Mouse (Mus musculus): ENCODE measurements around the gene Cacng2. TPM values are rescaled to one million over a fixed set of nuclear protein-coding genes. Genes with fewer than 3 reads are reported as not detected.

The Cacng2 gene
- polyA plus RNA-seq, 1 experiment from 2014 or later: 0.04 TPM

DNA sequence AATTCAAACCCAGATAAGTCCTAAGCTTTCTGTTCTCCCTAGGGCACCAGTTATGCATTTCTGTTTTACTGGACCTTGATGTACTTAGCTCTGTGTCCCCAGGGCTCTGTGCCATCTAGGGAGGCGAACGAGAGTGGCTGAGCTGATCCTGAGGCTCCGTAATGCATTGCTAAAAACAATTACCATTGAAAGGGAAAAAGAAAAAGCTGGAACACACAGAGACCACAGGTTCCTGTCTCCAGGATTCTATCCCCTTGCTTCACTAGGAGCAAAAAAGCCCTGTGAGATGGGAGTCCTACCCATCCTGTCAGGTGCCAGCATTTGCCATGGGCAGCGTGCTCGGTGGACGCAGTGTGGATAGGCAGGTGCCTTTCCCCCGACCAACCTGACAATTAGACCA, 38.4 kb downstream of the Cacng2 start:
- 90% methylated on average over 7 of the region's 7 CpGs for WGBS
- H3K4me1 ChIP-seq: no peaks in the 10 kb centered on the region
- no peaks in the 10 kb centered on the region for H3K36me3 ChIP-seq
- ATAC-seq (ENCODE audit: insufficient number of reproducible peaks, low FRiP score, low TSS enrichment, low read depth): no peak
- H3K27ac ChIP-seq: no peak overlapping the region
- H3K9ac ChIP-seq: no peak overlapping the region
- no peak overlapping the region for H3K4me2 ChIP-seq
- no peak overlapping the region for H3K4me3 ChIP-seq
- H3K9me3 ChIP-seq: no peaks in the 10 kb centered on the region
- H3K27me3 ChIP-seq: no peaks in the 10 kb centered on the region

DNA sequence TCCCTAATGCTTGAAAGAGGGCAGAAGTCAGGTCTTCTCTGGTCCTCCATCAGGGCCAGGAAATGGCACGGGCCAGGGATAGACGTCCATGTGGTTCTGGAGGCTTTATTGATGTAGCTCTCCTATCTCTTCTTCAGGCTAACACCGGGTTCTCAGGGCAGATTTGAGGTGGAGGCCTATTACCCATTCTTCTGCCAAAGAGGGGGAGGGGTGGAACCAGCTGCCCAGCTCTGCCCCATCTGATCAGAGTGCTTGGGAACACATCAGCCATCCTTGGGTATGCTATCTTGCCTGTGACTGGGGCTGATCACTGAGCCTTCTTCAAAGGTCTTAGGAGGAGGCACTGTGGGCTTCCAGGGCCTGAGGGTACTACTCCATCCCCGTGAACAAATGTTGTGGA, 39.5 kb downstream of the Cacng2 start:
- no peak overlapping the region for H3K27ac ChIP-seq
- H3K27me3 ChIP-seq: no peaks in the 10 kb centered on the region
- no peaks in the 10 kb centered on the region for H3K36me3 ChIP-seq
- no peak for ATAC-seq (ENCODE audit: insufficient number of reproducible peaks, low FRiP score, low TSS enrichment, low read depth)
- H3K9ac ChIP-seq: no peak overlapping the region
- H3K4me1 ChIP-seq: no peaks in the 10 kb centered on the region
- H3K4me3 ChIP-seq: no peak overlapping the region
- no peak overlapping the region for H3K4me2 ChIP-seq
- WGBS: 72% methylated on average over 4 of the region's 4 CpGs
- no peaks in the 10 kb centered on the region for H3K9me3 ChIP-seq

DNA sequence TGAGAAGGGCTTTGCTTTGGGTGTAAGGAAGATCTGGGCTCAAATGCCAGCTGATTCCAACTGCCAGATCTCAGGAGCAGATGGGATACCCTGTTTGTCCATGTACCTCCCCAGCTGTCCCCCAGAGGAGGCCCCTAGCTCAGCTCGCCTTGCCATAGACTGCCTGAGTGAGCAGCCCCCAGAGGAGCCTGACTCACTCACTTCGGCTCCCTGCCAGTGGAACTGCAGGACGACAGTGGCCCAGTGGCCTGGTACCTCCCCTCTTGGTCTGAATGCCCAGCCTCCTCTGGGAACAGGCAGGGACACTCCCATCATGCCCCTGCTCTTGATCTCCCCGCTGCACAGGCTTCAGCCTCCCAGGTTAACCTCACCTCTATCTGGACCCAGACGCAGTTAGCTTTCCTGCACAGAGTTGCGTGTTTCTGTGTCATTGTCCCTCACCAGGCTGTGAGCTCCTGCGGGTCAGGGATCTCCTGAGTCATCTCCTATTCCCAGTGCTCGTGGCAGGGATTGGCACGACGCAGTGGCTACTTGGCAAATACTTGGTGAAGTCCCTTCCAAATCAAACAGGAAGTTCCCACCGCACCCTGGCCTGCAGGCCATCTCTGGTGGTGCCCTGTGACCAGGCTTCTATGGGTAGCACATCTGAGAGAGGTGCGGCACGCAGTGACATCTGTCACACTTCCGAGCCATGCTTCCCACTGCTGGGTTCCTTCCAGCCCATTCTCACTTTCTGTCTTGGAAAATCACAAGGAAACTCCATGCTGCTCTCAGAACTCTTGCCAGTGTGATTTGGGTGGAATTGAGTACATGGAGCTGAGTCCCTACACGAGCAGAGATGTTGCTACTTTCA, 40.8 kb downstream of the Cacng2 start:
- no peak overlapping the region for H3K27ac ChIP-seq

DNA sequence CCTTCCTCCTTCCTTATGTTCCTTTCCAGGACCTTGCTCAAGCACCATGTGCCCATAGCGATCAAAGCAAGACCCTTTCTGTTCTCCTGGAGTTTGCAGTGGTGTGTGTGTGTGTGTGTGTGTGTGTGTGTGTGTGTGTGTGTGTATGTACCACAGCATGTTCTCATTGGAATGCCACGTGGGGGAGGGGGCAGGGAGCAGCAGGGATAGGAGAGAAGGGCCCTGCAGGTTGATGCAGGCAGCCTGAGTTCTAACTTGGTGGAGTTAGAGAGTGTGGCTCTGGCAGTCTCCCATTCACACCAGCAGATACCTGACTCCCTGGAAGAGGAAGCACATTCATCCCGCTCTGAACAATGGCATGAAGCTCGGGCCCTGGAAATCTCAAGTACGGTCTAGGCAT, 41.6 kb downstream of the Cacng2 start:
- no peak overlapping the region for H3K27ac ChIP-seq
- no peak overlapping the region for H3K9ac ChIP-seq
- WGBS: 79% methylated on average over 4 of the region's 5 CpGs

More for the DNA sequence above, 40.8 kb downstream of the Cacng2 start:
- no peaks in the 10 kb centered on the region for H3K36me3 ChIP-seq
- H3K4me1 ChIP-seq: no peaks in the 10 kb centered on the region
- H3K9ac ChIP-seq: no peak overlapping the region
- WGBS: 66% methylated on average over 15 of the region's 15 CpGs
- H3K27me3 ChIP-seq: no peaks in the 10 kb centered on the region
- H3K4me3 ChIP-seq: no peak overlapping the region
- ATAC-seq (ENCODE audit: insufficient number of reproducible peaks, low FRiP score, low TSS enrichment, low read depth): no peak
- no peaks in the 10 kb centered on the region for H3K9me3 ChIP-seq
- H3K4me2 ChIP-seq: no peak overlapping the region

DNA sequence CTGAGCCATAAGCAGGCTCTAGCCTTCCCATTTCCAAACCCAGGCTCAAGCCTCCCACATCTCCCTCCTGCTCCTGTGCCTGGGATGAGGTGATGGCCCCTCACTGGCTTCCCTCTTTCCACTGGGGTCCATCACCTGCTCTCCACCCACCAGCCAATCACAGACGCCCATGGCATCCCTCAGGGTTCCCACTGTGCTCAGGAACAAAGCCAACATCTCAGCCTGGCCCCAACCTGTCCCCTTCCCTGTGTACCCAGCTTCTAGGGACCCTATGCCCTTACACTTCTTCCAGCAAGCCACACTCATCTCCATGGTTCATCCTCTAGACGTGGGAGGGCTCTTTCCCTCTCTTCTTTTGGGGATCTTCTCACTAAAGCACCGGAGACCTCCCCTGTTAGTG, 43.9 kb downstream of the Cacng2 start:
- Histone ChIP-seq H3K27me3 (no peaks in the 10 kb centered on the region), H3K9me3 (no peaks in the 10 kb centered on the region), H3K36me3 (no peaks in the 10 kb centered on the region), H3K4me1 (no peaks in the 10 kb centered on the region), H3K4me2 (no peak overlapping the region), H3K9ac (no peak overlapping the region), H3K27ac (no peak overlapping the region), H3K4me3 (no peak overlapping the region)
- 32% methylated on average over 3 of the region's 3 CpGs for WGBS
- no peak for ATAC-seq (ENCODE audit: insufficient number of reproducible peaks, low FRiP score, low TSS enrichment, low read depth)

More for the DNA sequence above, 41.6 kb downstream of the Cacng2 start:
- Histone ChIP-seq H3K9me3 (no peaks in the 10 kb centered on the region), H3K4me3 (no peak overlapping the region), H3K27me3 (no peaks in the 10 kb centered on the region), H3K4me2 (no peak overlapping the region), H3K36me3 (no peaks in the 10 kb centered on the region), H3K4me1 (no peaks in the 10 kb centered on the region)
- no peak for ATAC-seq (ENCODE audit: insufficient number of reproducible peaks, low FRiP score, low TSS enrichment, low read depth)

DNA sequence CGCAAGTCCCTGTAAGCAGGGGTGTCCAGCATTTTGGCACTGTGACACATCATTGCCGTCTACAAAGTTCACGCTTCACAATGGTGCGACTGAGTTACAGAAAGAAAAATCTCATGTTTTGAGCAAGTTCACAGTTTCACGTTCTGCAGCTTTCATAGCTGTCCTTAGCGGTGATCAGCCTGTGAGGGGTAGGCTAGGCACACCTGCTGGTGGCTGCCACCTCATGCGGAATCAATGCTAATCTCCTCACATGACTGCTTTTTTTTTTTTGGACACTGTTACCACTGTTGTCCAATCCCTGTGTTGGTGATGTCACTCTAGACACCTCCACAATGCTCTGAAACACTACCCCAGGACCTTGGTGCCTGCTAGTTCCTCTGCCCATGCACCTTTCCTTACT, 46.7 kb downstream of the Cacng2 start:
- H3K27me3 ChIP-seq: no peaks in the 10 kb centered on the region
- no peak overlapping the region for H3K4me2 ChIP-seq
- H3K9ac ChIP-seq: no peak overlapping the region
- no peaks in the 10 kb centered on the region for H3K4me1 ChIP-seq
- H3K9me3 ChIP-seq: no peaks in the 10 kb centered on the region
- WGBS: 88% methylated on average over 7 of the region's 7 CpGs
- H3K27ac ChIP-seq: no peak overlapping the region
- no peak for ATAC-seq (ENCODE audit: insufficient number of reproducible peaks, low FRiP score, low TSS enrichment, low read depth)
- H3K4me3 ChIP-seq: no peak overlapping the region
- no peaks in the 10 kb centered on the region for H3K36me3 ChIP-seq

DNA sequence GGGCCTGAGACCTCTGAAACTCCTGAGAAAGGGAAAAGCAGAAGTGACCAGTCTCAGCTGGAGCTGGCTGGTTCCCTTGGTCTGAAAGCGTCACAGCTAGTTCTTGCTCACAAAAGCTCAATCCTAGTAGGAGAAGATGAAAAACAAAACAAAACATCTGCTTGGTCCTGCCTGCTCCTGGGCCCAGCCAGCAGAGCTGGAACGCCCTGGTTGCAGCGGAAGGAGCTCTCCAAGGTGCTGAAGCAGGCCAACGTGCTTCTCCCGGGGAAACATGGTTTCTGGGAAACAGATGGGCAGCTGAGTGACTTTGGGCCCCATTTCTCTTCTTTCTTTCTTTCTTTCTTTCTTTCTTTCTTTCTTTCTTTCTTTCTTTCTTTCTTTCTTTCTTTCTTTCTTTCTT, 53.4 kb downstream of the Cacng2 start:
- Histone ChIP-seq H3K9me3 (no peaks in the 10 kb centered on the region), H3K4me1 (no peaks in the 10 kb centered on the region), H3K27me3 (no peaks in the 10 kb centered on the region), H3K4me2 (no peak overlapping the region), H3K27ac (no peak overlapping the region), H3K9ac (no peak overlapping the region), H3K36me3 (no peaks in the 10 kb centered on the region), H3K4me3 (no peak overlapping the region)
- ATAC-seq (ENCODE audit: insufficient number of reproducible peaks, low FRiP score, low TSS enrichment, low read depth): no peak
- under 1% methylated on average over 5 of the region's 5 CpGs for WGBS

DNA sequence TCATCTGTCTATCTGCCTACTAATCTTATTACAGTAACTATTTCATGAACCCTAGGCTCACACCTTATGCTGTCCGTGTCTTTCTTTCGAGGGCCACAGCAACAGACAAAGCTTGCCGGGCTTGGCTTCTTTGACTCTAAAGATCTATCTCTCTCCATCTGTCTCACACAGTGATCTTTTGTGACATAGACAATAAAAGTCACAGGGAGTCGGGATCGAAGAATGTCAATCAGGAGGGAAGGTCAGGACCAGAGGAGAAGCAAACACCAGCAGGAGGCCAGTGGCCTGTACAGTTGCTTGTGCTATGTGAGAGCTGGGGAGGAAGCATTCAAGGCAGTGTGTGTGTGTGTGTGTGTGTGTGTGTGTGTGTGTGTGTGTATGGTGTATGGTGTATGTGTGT, 54.3 kb downstream of the Cacng2 start:
- Histone ChIP-seq H3K4me1 (no peaks in the 10 kb centered on the region), H3K4me2 (no peak overlapping the region), H3K9ac (no peak overlapping the region), H3K36me3 (no peaks in the 10 kb centered on the region), H3K27ac (no peak overlapping the region), H3K4me3 (no peak overlapping the region), H3K9me3 (no peaks in the 10 kb centered on the region), H3K27me3 (no peaks in the 10 kb centered on the region)
- 79% methylated on average over 5 of the region's 5 CpGs for WGBS
- no peak for ATAC-seq (ENCODE audit: insufficient number of reproducible peaks, low FRiP score, low TSS enrichment, low read depth)

DNA sequence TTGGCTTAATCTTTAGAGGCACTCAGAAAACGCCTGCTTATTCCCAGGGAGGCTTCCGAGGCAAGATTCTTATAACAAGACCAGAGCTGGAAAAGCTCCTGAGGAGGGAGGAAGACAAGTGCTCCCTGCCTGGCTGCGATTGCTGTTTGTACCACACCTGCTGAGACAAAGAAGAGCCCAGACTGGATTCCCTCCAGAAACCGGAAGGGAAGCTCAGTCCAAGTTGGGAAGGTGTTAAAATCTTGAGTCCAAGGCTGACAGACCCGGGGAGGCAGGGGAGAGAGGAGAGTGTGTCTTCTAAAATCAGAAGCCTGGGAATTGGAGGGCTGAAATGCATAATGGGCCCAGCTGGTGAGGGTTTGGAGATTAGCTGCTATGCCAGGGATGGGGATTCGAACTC, 55.5 kb downstream of the Cacng2 start:
- no peaks in the 10 kb centered on the region for H3K9me3 ChIP-seq
- H3K4me3 ChIP-seq: no peak overlapping the region
- H3K4me2 ChIP-seq: no peak overlapping the region
- no peaks in the 10 kb centered on the region for H3K4me1 ChIP-seq
- no peak for ATAC-seq (ENCODE audit: insufficient number of reproducible peaks, low FRiP score, low TSS enrichment, low read depth)
- H3K36me3 ChIP-seq: no peaks in the 10 kb centered on the region
- H3K9ac ChIP-seq: no peak overlapping the region
- 54% methylated on average over 6 of the region's 6 CpGs for WGBS
- H3K27ac ChIP-seq: no peak overlapping the region
- no peaks in the 10 kb centered on the region for H3K27me3 ChIP-seq

DNA sequence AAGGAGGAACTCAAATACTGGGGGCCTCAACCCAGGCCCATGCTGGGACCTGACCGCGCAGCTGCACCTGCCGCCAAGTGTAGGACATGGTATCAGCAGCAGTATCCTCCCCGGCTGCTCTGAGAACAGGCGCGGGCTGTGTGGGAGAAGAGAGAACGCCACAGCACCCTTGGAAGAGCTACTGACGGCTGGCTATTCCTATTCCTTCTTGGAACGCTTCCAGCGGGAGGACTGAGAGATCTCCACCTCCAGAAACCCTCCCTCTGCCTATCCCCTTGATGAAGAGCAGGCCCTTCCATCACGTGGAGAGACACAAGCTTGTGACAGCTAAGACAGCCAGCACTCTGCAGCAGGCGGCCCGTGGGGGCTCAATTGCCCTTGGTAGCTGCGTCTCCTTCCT, 57.4 kb downstream of the Cacng2 start:
- no peak overlapping the region for H3K4me3 ChIP-seq
- H3K9ac ChIP-seq: no peak overlapping the region
- H3K4me2 ChIP-seq: no peak overlapping the region
- H3K9me3 ChIP-seq: no peaks in the 10 kb centered on the region
- no peaks in the 10 kb centered on the region for H3K4me1 ChIP-seq
- 68% methylated on average over 14 of the region's 14 CpGs for WGBS
- ATAC-seq (ENCODE audit: insufficient number of reproducible peaks, low FRiP score, low TSS enrichment, low read depth): no peak
- H3K36me3 ChIP-seq: no peaks in the 10 kb centered on the region
- no peak overlapping the region for H3K27ac ChIP-seq
- H3K27me3 ChIP-seq: no peaks in the 10 kb centered on the region

DNA sequence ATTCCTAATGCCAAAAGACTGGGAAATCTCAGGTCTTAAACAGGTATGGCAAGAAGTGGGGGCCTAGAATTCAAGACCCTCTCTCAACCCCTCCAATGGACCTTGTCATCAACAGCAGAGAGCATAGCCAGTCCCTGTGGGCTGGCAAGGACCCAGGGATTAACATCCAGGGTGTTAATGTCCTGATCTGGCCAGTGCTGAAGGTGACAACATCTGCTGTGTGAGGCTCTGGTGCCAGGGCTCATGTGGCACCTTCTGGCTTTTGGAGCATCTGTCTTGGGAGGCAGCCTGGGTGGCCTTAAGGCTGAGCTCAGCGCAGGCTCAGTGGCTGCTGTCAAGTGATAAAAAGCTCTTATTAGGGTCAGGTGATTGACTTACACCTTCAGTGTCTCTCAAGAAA, 62.9 kb downstream of the Cacng2 start:
- H3K36me3 ChIP-seq: no peaks in the 10 kb centered on the region
- ATAC-seq (ENCODE audit: insufficient number of reproducible peaks, low FRiP score, low TSS enrichment, low read depth): no peak
- H3K27me3 ChIP-seq: no peaks in the 10 kb centered on the region
- no peaks in the 10 kb centered on the region for H3K4me1 ChIP-seq
- H3K9me3 ChIP-seq: no peaks in the 10 kb centered on the region
- no peak overlapping the region for H3K4me2 ChIP-seq
- no peak overlapping the region for H3K27ac ChIP-seq
- H3K4me3 ChIP-seq: no peak overlapping the region
- H3K9ac ChIP-seq: no peak overlapping the region
- WGBS: 60% methylated on average over 1 of the region's 1 CpGs

DNA sequence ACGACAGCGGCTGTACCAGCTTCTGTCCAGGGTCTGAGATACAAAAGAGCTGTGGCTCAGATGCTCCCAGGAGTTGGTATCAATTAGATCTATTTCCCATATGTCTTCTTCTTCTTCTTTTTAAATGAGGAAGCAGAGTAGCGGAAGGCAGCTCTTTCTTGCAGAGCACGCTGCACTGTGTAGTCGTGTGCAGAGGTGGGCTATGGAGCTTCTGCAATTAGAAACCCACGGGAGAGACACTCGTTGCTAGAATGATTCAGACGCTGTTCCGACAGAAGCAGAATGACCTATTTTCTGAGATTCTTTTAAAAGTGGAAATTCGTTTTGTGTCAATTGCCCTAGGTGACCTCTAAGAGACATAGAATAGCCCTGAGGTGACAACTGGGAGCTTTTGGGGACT, 69.1 kb downstream of the Cacng2 start:
- WGBS: 83% methylated on average over 10 of the region's 10 CpGs
- Histone ChIP-seq H3K9ac (no peak overlapping the region), H3K27ac (no peak overlapping the region), H3K4me1 (no peaks in the 10 kb centered on the region), H3K4me3 (no peak overlapping the region), H3K4me2 (no peak overlapping the region), H3K36me3 (no peaks in the 10 kb centered on the region), H3K9me3 (no peaks in the 10 kb centered on the region), H3K27me3 (no peaks in the 10 kb centered on the region)
- no peak for ATAC-seq (ENCODE audit: insufficient number of reproducible peaks, low FRiP score, low TSS enrichment, low read depth)

DNA sequence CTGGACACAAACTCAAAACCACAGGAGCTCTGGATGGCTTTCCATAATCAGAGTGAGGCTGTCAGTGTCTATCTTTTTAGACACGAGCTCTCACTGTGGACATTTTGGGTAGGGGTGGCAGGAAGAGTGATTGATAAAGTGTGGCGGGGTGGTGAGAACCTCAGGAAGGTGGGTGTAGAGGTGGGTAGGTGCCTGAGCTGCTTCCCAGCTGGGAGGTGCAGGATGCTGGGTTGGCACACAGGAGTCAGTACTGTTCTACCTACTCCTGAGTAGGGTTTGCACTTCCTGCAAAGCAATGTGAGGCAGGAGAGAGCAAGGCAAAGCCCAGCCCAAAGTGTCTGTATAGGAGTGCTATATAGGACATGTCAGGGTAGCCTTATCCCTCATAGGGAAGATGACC, 69.9 kb downstream of the Cacng2 start:
- H3K4me1 ChIP-seq: no peaks in the 10 kb centered on the region
- 77% methylated on average over 2 of the region's 2 CpGs for WGBS
- H3K36me3 ChIP-seq: no peaks in the 10 kb centered on the region
- H3K4me3 ChIP-seq: no peak overlapping the region
- no peaks in the 10 kb centered on the region for H3K9me3 ChIP-seq
- no peaks in the 10 kb centered on the region for H3K27me3 ChIP-seq
- H3K9ac ChIP-seq: no peak overlapping the region
- no peak overlapping the region for H3K4me2 ChIP-seq
- no peak overlapping the region for H3K27ac ChIP-seq
- ATAC-seq (ENCODE audit: insufficient number of reproducible peaks, low FRiP score, low TSS enrichment, low read depth): no peak
